Mouse (Mus musculus) limb, embryonic 12.5 days (tissue): Measurements from ENCODE around the gene 4930522H14Rik. TPM values are rescaled to one million over a fixed set of nuclear protein-coding genes. Genes with fewer than 3 reads are reported as not detected.

Experiments
- ATAC-seq: fragments of 200-750 bp; cut with Nextera tagmentation; 2 replicates; pipeline ENCODE4 v1.8.0; 2017; ENCODE audit warnings: low read depth, moderate TSS enrichment; ENCODE audit not compliant: insufficient number of reproducible peaks, insufficient read depth, low FRiP score, low TSS enrichment
- H3K27ac ChIP-seq: fragments of 300-500 bp; sonication (generic); 2 replicates; pipeline ENCODE4 v1.5.1; 2016; ENCODE audit warnings: mild to moderate bottlenecking, moderate library complexity
- H3K27me3 ChIP-seq: fragments of 300-500 bp; sonication (generic); 2 replicates; pipeline ENCODE4 v1.6.1; 2016; ENCODE audit warnings: mild to moderate bottlenecking, moderate library complexity
- H3K36me3 ChIP-seq: fragments of 300-500 bp; sonication (generic); 2 replicates; pipeline ENCODE4 v1.6.1; 2016; ENCODE audit warnings: mild to moderate bottlenecking, moderate library complexity
- H3K4me1 ChIP-seq: fragments of 300-500 bp; sonication (generic); replicated peaks from 2 replicates; pipeline ENCODE4 v1.6.1; 2016
- H3K4me2 ChIP-seq: fragments of 300-500 bp; sonication (generic); 2 replicates; pipeline ENCODE4 v1.6.1; 2016; ENCODE audit warnings: mild to moderate bottlenecking, moderate library complexity
- H3K4me3 ChIP-seq: fragments of 300-500 bp; sonication (generic); replicated peaks from 2 replicates; pipeline ENCODE4 v1.5.1; 2016; ENCODE audit warnings: mild to moderate bottlenecking
- H3K9ac ChIP-seq: fragments of 300-500 bp; sonication (generic); replicated peaks from 2 replicates; pipeline ENCODE4 v1.6.1; 2016; ENCODE audit warnings: mild to moderate bottlenecking, moderate library complexity
- H3K9me3 ChIP-seq: fragments of 300-500 bp; sonication (generic); 2 replicates; pipeline ENCODE4 v1.6.1; 2016; ENCODE audit warnings: mild to moderate bottlenecking, moderate library complexity
- WGBS: fragments of 180-500 bp; shearing (Covaris S2); methylation state at CpG from one replicate; pipeline ENCODE4 v1.1.7; 2016; 5-methylcytosine and 5-hydroxymethylcytosine counted together
- polyA plus RNA-seq: library from polyadenylated mRNA; unstranded; fragments of >200 nt; fragmentation: Nextera tagmentation; extraction: Ambion mirVana; gene quantifications from 2 replicates; pipeline ENCODE4 v1.2.1, GENCODE M21; 2016

The 4930522H14Rik gene
- polyA plus RNA-seq, 1 experiment from 2014 or later, result not detected

GRCm38 (mm10) chr4:109475078-109475477 lies 56.0 kb downstream of the 4930522H14Rik start:
- Histone ChIP-seq H3K36me3 (peaks cover 15% of the 10 kb centered on the region; the same call in 1 of the 2 replicates), H3K4me2 (peak overlapping the region; percentile 75), H3K9me3 (no peaks in the 10 kb centered on the region), H3K4me3 (peak overlapping the region; percentile 91), H3K27ac (no peak overlapping the region), H3K27me3 (no peaks in the 10 kb centered on the region), H3K4me1 (peaks cover 12% of the 10 kb centered on the region), H3K9ac (no peak overlapping the region)
- 55% methylated on average over 2 of the region's 2 CpGs for WGBS
- ATAC-seq, result no peak

GRCm38 (mm10) chr4:109472566-109472965 lies 58.5 kb downstream of the 4930522H14Rik start:
- H3K9ac ChIP-seq, result no peak overlapping the region
- H3K4me2 ChIP-seq, result no peak overlapping the region
- no peaks in the 10 kb centered on the region for H3K9me3 ChIP-seq
- no peak overlapping the region for H3K27ac ChIP-seq
- H3K27me3 ChIP-seq, result no peaks in the 10 kb centered on the region
- H3K36me3 ChIP-seq, result peaks cover 15% of the 10 kb centered on the region; the same call in 1 of the 2 replicates
- ATAC-seq, result no peak
- peaks cover 12% of the 10 kb centered on the region for H3K4me1 ChIP-seq
- 81% methylated on average over 3 of the region's 3 CpGs for WGBS
- H3K4me3 ChIP-seq, result no peak overlapping the region

GRCm38 (mm10) chr4:109471606-109472005 lies 59.5 kb downstream of the 4930522H14Rik start:
- H3K36me3 ChIP-seq, result peaks cover 15% of the 10 kb centered on the region; the same call in 1 of the 2 replicates
- no peak overlapping the region for H3K27ac ChIP-seq
- peaks cover 12% of the 10 kb centered on the region for H3K4me1 ChIP-seq
- H3K4me2 ChIP-seq, result no peak overlapping the region
- no peaks in the 10 kb centered on the region for H3K27me3 ChIP-seq
- no peak overlapping the region for H3K4me3 ChIP-seq
- no peak overlapping the region for H3K9ac ChIP-seq
- H3K9me3 ChIP-seq, result no peaks in the 10 kb centered on the region
- no peak for ATAC-seq

GRCm38 (mm10) chr4:109467687-109468086 lies 63.4 kb downstream of the 4930522H14Rik start:
- Histone ChIP-seq H3K4me1 (peaks cover 4% of the 10 kb centered on the region; the same call in 1 of the 2 replicates), H3K4me2 (no peak overlapping the region), H3K36me3 (peaks cover 11% of the 10 kb centered on the region; the same call in 1 of the 2 replicates), H3K27ac (no peak overlapping the region), H3K9ac (no peak overlapping the region), H3K27me3 (no peaks in the 10 kb centered on the region), H3K4me3 (no peak overlapping the region), H3K9me3 (no peaks in the 10 kb centered on the region)
- no peak for ATAC-seq

GRCm38 (mm10) chr4:109463892-109464291 lies 67.2 kb downstream of the 4930522H14Rik start:
- no peak for ATAC-seq
- Histone ChIP-seq H3K4me3 (no peak overlapping the region), H3K27me3 (no peaks in the 10 kb centered on the region), H3K4me2 (no peak overlapping the region), H3K9me3 (no peaks in the 10 kb centered on the region), H3K9ac (no peak overlapping the region), H3K4me1 (peaks cover 14% of the 10 kb centered on the region), H3K27ac (no peak overlapping the region), H3K36me3 (no peaks in the 10 kb centered on the region)

GRCm38 (mm10) chr4:109460421-109461179 lies 70.5 kb downstream of the 4930522H14Rik start:
- H3K27ac ChIP-seq, result peak overlapping the region; percentile 59
- WGBS, result 54% methylated on average over 3 of the region's 3 CpGs
- peaks cover 3% of the 10 kb centered on the region; the same call in 1 of the 2 replicates for H3K36me3 ChIP-seq
- ATAC-seq, result peak; percentile 88
- H3K4me2 ChIP-seq, result no peak overlapping the region
- H3K27me3 ChIP-seq, result no peaks in the 10 kb centered on the region
- H3K4me3 ChIP-seq, result no peak overlapping the region
- H3K4me1 ChIP-seq, result peaks cover 14% of the 10 kb centered on the region
- H3K9ac ChIP-seq, result no peak overlapping the region
- no peaks in the 10 kb centered on the region for H3K9me3 ChIP-seq

GRCm38 (mm10) chr4:109456821-109457220 lies 74.3 kb downstream of the 4930522H14Rik start:
- Histone ChIP-seq H3K4me1 (peaks cover 14% of the 10 kb centered on the region), H3K9ac (no peak overlapping the region), H3K9me3 (no peaks in the 10 kb centered on the region), H3K27me3 (no peaks in the 10 kb centered on the region), H3K4me3 (no peak overlapping the region), H3K4me2 (no peak overlapping the region), H3K36me3 (peaks cover 21% of the 10 kb centered on the region), H3K27ac (no peak overlapping the region)
- no peak for ATAC-seq
- 88% methylated on average over 6 of the region's 6 CpGs for WGBS

Other genes starting within 250 kb of the 4930522H14Rik start
- 5.6 and 6.0 TPM in 2 replicates for gene Ttc39a, start 124.7 kb downstream of the 4930522H14Rik start, polyA plus RNA-seq
- 44.3 and 45.9 TPM in 2 replicates for gene Rnf11, start 46.6 kb downstream of the 4930522H14Rik start, polyA plus RNA-seq
- gene Cdkn2c, start 135.9 kb upstream of the 4930522H14Rik start, polyA plus RNA-seq, result 3.3 TPM in 2 replicates
- gene Faf1, start 145.3 kb upstream of the 4930522H14Rik start, polyA plus RNA-seq, result 33.3 and 36.1 TPM in 2 replicates